Mouse (Mus musculus) cerebellum, adult 11-12 months (tissue): ENCODE data around the gene Angptl1.
A peak's percentile ranks its signal among the peaks of the same experiment; 100 is the strongest.

Experiments used
- DNase-seq: peaks from one replicate; pipeline ENCODE4 v3.0.0; 2022

Angptl1 gene

GRCm38 (mm10) chr1:156838177-156838576 is at the start of gene Angptl1:
TSS of gene Angptl1 (plus strand) at chr1:156838562.
- no peak for DNase-seq

- no peak for DNase-seq
Observed at GRCm38 (mm10) chr1:156789844-156790490, 48.4 kb upstream of the Angptl1 start.

GRCm38 (mm10) chr1:156796251-156796650 is 42.1 kb upstream of the Angptl1 start:
- DNase-seq = no peak

GRCm38 (mm10) chr1:156801276-156801675 is 37.1 kb upstream of the Angptl1 start:
- DNase-seq = no peak

DNA sequence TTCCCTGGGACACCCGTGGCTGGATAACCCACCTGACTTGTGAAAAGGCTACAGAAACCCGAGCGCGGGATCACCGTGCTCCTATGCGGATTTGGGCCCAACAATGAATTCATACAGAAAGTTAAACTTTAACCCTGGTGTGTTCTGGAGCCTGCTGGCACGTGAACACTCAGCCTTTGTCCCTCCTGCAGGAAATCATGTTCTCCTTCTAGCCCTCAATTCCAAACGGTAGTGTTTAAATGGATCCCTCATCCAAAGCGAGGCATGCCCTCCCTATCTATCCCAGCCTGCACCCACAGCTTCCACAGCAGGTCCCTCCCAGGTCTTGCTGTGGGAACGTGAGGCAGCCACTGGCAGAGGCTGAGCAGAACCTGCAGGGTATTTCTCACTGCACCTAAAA is 30.0 kb upstream of the Angptl1 start:
- DNase-seq = no peak

DNA sequence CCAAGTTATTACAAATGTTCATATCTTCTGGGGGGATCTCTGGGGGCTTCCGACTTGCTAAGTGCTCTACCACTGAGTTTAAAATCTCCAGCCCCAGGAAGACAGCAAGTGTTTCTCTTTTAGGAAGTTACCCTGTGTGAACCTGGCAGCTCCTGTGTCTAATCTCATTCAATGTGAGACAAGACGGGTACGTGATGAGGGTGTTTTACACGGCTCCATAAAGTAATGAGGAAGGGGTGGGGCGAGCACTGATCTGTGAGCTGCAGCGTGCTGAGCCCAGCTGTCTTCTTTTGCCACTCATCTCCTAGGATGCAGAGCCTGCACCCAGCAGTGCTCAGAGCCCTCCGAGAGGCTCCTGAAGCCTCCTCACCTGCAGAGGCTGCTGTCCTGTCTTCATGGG is 26.4 kb upstream of the Angptl1 start:
- no peak for DNase-seq

- DNase-seq = no peak
Observed at GRCm38 (mm10) chr1:156812716-156813115, 25.6 kb upstream of the Angptl1 start.

GRCm38 (mm10) chr1:156813485-156813884 is 24.9 kb upstream of the Angptl1 start:
- no peak for DNase-seq

DNA sequence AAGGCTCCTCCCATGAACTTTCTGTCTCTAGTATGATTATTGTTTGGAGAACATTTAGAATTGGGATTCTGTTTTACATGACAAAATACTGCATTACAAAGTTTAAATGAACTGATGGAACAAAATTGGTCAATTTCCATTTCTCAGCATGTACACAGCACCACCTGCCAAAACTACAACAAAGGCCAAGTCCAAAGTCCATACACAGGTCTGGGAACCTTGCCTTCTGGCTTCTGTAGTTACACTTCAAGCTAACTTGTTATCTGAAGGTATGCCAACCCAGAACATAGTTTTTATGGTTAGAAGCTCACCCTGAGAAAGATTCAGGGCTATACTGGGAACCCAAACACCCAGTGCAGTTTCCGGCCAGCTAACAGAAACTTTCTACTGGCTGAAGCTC is 19.1 kb upstream of the Angptl1 start:
- DNase-seq = no peak

DNA sequence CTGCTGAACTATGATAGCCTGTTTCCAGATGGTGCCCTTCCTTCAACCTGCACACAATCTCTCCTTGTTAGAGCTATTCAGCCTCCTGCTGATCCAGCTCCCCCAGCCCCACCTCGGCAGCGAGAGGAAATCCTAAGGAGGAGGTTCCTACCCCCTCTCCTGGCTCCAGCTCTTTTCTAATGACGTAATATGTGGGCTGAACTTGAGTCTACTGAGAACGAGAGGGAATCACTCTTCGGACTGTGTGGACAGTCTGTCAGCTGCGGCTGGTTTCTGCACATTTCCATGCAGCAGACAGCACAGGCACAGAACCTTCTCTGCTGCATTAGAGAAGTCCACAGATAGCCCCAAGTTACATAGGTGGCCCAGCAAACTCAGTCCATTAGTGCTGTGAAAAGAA is 333 bp downstream of the Angptl1 start:
- DNase-seq = no peak

DNA sequence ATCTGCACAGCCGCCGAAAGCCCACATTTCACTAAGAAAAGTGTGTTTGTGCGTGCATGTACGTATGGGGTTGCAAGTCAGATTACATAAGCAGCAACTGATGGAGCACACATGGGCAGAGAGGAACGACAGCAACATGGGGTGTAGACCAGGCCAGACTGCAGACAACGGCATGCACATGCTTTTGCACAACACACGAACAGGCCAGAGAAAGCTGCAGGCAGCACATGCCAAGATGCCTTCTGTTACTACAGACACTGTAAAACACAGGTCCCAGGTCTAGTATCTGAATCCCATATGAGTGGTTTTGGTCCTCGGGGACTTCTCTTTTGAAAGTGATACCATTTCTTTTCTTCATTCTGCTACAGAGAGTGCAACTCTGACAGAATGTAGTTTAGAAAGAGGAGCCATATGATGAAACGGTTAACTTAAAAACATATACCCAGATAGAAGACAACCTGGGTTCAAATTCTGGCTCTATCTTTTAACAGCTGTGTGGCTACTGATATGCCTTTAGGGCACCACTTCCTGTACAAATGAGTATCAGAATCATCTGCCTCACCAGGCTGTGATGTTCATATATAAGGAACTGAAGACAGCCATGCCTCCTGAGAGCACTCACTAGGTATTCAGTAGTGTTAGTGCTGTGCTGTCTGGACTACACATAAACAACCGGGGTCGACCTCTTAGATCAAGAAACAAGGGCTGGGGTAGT is 3.4 kb downstream of the Angptl1 start:
- peak; percentile 11 for DNase-seq

DNA sequence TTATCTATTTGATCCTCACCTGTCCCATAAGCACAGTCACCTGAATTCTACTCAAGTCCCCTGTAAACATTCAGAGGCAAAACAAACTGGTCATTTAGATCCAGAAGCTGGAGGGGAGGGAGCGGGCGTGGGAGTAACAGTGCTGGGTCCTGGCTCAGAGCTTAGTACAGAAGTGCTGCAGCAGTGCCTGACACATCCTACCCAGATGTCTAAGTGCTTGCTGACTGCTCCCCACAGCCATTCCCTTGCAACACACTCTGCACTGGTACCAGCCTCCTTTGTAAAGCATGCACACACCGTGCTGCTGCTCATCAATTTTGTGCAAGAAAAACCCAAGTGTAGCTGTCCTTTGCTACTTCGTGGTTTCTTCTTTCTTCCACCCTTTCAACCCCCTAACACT is 8.7 kb downstream of the Angptl1 start:
- DNase-seq = no peak

- no peak for DNase-seq
Observed at GRCm38 (mm10) chr1:156852409-156852808, 14.0 kb downstream of the Angptl1 start.

DNA sequence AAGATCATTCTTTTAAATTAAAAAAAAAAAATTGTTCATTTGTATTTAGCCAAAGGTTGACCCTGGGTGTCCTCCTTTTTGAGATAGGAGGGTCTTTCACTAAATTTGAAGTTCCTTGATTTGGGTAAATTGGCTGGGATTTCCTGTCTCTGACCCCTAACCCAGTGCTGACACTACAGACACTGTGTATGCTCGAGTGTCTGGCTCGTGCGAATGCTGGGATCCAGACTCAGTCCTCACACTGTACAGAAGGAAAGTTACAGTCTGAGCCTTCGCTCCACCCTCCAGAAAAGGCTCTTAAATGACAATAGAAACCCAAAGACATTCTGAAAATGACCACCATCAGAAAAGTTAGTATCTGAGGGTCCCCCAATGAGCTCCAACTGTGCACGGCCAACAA is 14.5 kb downstream of the Angptl1 start:
- no peak for DNase-seq

GRCm38 (mm10) chr1:156854558-156854957 is 16.2 kb downstream of the Angptl1 start:
- DNase-seq = no peak

DNA sequence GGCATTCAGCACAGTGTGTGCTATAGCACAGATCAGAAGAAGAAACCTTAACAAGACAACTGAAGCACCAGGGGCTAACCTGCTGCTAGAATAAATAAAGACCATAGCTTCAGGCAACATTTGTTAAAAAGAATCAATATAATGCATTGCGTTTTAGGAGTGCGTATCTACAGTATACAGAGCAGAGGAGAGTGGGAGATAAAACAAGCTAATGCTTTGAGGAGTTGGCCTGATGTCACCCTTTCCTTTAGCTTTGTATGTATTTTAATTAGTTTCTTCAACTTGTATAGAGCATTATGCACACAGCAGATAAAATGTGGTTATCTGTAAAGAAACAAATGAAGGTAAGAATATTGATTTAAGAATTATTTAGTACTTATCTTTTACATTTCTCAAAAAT is 18.3 kb downstream of the Angptl1 start:
- no peak for DNase-seq

DNA sequence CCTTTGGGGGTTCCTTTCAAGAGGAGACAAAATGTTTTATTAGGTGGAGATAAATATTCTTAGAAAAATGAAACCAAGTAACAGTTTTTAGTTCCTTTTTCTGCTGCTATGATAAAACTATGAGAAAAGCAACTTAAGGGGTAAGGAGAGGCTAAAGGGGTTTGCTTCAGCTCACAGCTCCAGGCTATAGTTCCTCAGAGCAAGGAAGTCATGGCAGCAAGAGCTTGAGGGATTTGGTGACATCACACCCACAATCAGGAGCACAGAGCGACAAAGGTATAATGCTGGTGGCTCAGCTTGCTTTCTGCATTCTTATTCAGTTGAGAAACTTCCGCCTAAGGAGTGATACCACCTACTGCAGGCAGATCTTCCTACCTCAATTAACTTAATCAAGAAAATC is 20.8 kb downstream of the Angptl1 start:
- DNase-seq = no peak

- DNase-seq = no peak
Observed at GRCm38 (mm10) chr1:156859711-156860250, 21.4 kb downstream of the Angptl1 start.

- no peak for DNase-seq
Observed at GRCm38 (mm10) chr1:156860266-156860665, 21.9 kb downstream of the Angptl1 start.

DNA sequence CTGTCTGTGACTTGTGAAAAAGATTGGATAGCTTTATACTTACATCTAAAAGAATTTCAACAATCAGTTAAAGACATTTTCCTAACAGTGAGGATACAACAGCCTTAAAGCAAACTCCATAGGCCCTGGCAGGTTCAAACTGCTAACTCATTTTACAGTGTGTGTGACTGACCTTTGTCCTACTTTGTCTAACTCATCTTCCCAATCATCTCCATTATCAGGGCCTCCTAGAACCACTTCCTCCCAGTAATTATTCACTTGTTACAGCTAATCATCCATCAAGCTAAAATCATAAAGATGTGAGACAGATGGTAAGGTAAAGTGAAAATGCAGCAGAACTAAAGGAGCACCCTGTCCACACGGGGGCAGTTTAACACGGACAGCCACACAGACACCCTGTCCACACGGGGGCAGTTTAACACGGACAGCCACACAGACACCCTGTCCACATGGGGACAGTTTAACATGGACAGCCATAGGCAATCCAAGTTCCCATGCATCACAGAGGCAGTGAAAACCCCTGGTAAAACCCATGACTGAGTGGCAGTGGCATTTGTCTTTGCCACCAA is 23.2 kb downstream of the Angptl1 start:
- DNase-seq = no peak

GRCm38 (mm10) chr1:156863726-156864125 is 25.4 kb downstream of the Angptl1 start:
- no peak for DNase-seq

DNA sequence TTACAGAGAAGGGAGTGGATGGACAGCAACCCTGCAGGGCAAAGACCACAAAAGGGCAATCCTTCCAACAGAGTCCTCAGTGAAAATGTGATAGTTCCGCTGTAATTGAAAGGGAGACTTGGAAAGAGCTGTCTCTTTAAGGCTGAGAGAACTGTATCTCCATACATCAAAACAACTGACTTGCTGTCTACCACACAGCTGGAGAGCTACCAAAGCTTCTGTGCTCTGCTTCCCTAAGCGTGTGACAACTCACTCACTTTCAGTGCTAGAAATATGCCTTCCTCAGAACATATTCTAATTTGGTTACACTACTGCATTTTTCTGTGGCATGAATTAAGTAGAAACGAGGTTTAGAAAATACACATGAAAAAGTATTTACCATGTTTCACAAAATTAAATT is 25.9 kb downstream of the Angptl1 start:
- DNase-seq = no peak

DNA sequence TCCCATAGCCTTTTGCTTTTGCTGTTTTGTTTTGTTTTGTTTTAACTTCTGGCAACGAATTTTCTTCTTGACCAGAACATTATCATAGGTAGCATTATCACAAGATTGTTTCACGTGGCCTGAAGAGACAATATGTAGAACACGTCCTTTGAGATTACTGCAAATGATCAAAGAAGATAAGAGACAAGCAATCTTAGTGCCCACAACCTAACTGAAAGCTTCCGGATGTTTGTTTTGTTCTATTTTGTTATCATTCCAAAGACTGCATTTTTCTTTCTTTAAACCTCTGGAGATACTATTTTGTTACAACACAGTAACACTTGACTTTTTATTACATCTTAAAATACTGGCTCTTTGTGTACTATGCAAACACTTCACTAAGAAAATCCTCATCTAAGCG is 31.7 kb downstream of the Angptl1 start:
- no peak for DNase-seq

- DNase-seq = no peak
Observed at GRCm38 (mm10) chr1:156870616-156871015, 32.3 kb downstream of the Angptl1 start.
